Mouse (Mus musculus): Measurements from ENCODE around the gene Tob2.

GRCm38 (mm10) chr15:81818404-81818803 is 40.2 kb downstream of the Tob2 start:
- TF ChIP-seq GATA1 (IDR thresholded peaks at IDR 0.05; ENCODE audit: borderline replicate concordance, low read length), result no peak
- no peak for TF ChIP-seq FLI1 (IDR thresholded peaks at IDR 0.05; ENCODE audit: low read length)

All from megakaryocyte, embryonic 14.5 days (primary cell).